Mouse (Mus musculus) bone marrow macrophage, adult 2 months (primary cell): ENCODE data around the gene Mettl27.
A peak's percentile ranks its signal among the peaks of the same experiment; 100 is the strongest.

Experiments used
- CTCF ChIP-seq: IDR thresholded peaks from 2 replicates; pipeline ENCODE4 v1.5.1; 2012; ENCODE audit warnings: low read depth, mild to moderate bottlenecking, low read length, moderate library complexity
- POLR2A ChIP-seq: IDR thresholded peaks from 2 replicates; pipeline ENCODE4 v1.6.1; 2012; ENCODE audit warnings: mild to moderate bottlenecking, low read depth, low read length, borderline replicate concordance

GRCm38 (mm10) chr5:134918071-134918832 is 13.9 kb upstream of the Mettl27 start:
- TF ChIP-seq POLR2A = no peak
- TF ChIP-seq CTCF = peak; percentile 92
